Mouse (Mus musculus) lung, adult 2 months (tissue): ENCODE measurements around the gene Tle6. TPM values are rescaled to one million over a fixed set of nuclear protein-coding genes. Genes with fewer than 3 reads are reported as not detected.
A peak's percentile ranks its signal among the peaks of the same experiment; 100 is the strongest.

Source experiments
- DNase-seq: peaks from one replicate; pipeline ENCODE4 v3.0.0; 2022
- H3K4me1 ChIP-seq: fragments of 200-500 bp; 2 replicates; pipeline ENCODE4 v1.6.1; 2011; ENCODE audit warnings: low read length; ENCODE audit not compliant: control insufficient read depth, insufficient read depth
- H3K4me3 ChIP-seq: fragments of 200-500 bp; replicated peaks from 2 replicates; pipeline ENCODE3; 2011; ENCODE audit warnings: low read depth, mild to moderate bottlenecking, control low read depth, low read length; ENCODE audit errors: extremely low read depth
- CTCF ChIP-seq: fragments of 200-500 bp; IDR thresholded peaks from 2 replicates; pipeline ENCODE4 v1.5.1; 2011; ENCODE audit warnings: mild to moderate bottlenecking, low read length, control low read depth; ENCODE audit not compliant: insufficient read depth
- POLR2A ChIP-seq: fragments of 200-500 bp; IDR thresholded peaks from 2 replicates; pipeline ENCODE4 v1.6.1; 2011; ENCODE audit warnings: low read depth, mild to moderate bottlenecking, control low read depth, low read length, borderline replicate concordance; ENCODE audit errors: extremely low read depth
- WGBS: fragments of 180-500 bp; shearing (Covaris S2); methylation state at CpG from one replicate; pipeline ENCODE4 v1.1.7; 2018; 5-methylcytosine and 5-hydroxymethylcytosine counted together
- polyA plus RNA-seq: library from polyadenylated mRNA; depleted of rRNA; stranded (reverse); fragments of >200 nt; gene quantifications from 2 replicates; pipeline ENCODE4 v1.2.3, GENCODE M21; 2012

Tle6 gene
- polyA plus RNA-seq, 1 experiment = 41.6 TPM

- TF ChIP-seq CTCF = peak; percentile 93
- TF ChIP-seq POLR2A = no peak
- 15% methylated on average over 29 of the region's 29 CpGs for WGBS
- H3K4me1 ChIP-seq = peaks cover 14% of the 10 kb centered on the region
- peak overlapping the region; percentile 52 for H3K4me3 ChIP-seq
- DNase-seq = peak; percentile 86
Observed at GRCm38 (mm10) chr10:81604968-81605665, 4.2 kb upstream of the Tle6 start.

GRCm38 (mm10) chr10:81604019-81604967, 3.4 kb upstream of the Tle6 start:
- 69% methylated on average over 12 of the region's 12 CpGs for WGBS
- no peak for DNase-seq
- Histone ChIP-seq H3K4me3 (peak overlapping the region; percentile 52), H3K4me1 (peaks cover 14% of the 10 kb centered on the region)
- no peak for TF ChIP-seq CTCF
- no peak for TF ChIP-seq POLR2A

- 24% methylated on average over 4 of the region's 4 CpGs for WGBS
- peak; percentile 35 for DNase-seq
- Histone ChIP-seq H3K4me1 (peaks cover 14% of the 10 kb centered on the region), H3K4me3 (no peak overlapping the region)
- 0 out of 2 replicates have a peak, but pooled peaks have one; percentile 9 for TF ChIP-seq CTCF
- TF ChIP-seq POLR2A = no peak
Observed at GRCm38 (mm10) chr10:81602741-81603151, 1.9 kb upstream of the Tle6 start.

- peaks cover 14% of the 10 kb centered on the region for H3K4me1 ChIP-seq
- no peak for DNase-seq
- WGBS = 40% methylated on average over 7 of the region's 7 CpGs
- TF ChIP-seq CTCF = no peak
- TF ChIP-seq POLR2A = no peak
- peak overlapping the region; percentile 22 for H3K4me3 ChIP-seq
Observed at GRCm38 (mm10) chr10:81601396-81601905, 578 bp upstream of the Tle6 start.

GRCm38 (mm10) chr10:81600096-81600495, 777 bp downstream of the Tle6 start:
- Histone ChIP-seq H3K4me3 (no peak overlapping the region), H3K4me1 (peaks cover 12% of the 10 kb centered on the region)
- DNase-seq = no peak
- WGBS = 60% methylated on average over 10 of the region's 10 CpGs
- TF ChIP-seq CTCF (no peak), POLR2A (no peak)

- H3K4me3 ChIP-seq = no peak overlapping the region
- no peak for TF ChIP-seq CTCF
- TF ChIP-seq POLR2A = no peak
- no peak for DNase-seq
- WGBS = 77% methylated on average over 5 of the region's 5 CpGs
- peaks cover 9% of the 10 kb centered on the region for H3K4me1 ChIP-seq
Observed at GRCm38 (mm10) chr10:81599630-81600029, 1.2 kb downstream of the Tle6 start.

- 55% methylated on average over 6 of the region's 6 CpGs for WGBS
- peaks cover 8% of the 10 kb centered on the region for H3K4me1 ChIP-seq
- no peak for TF ChIP-seq CTCF
Observed at GRCm38 (mm10) chr10:81598871-81599270, 2.0 kb downstream of the Tle6 start.

GRCm38 (mm10) chr10:81598342-81598741, 2.5 kb downstream of the Tle6 start:
- no peak overlapping the region for H3K4me3 ChIP-seq
- TF ChIP-seq CTCF (no peak), POLR2A (no peak)
- peaks cover 8% of the 10 kb centered on the region for H3K4me1 ChIP-seq
- 55% methylated on average over 3 of the region's 3 CpGs for WGBS
- no peak for DNase-seq

More at GRCm38 (mm10) chr10:81598871-81599270, 2.0 kb downstream of the Tle6 start:
- no peak for DNase-seq
- no peak overlapping the region for H3K4me3 ChIP-seq

GRCm38 (mm10) chr10:81597137-81597950, 3.5 kb downstream of the Tle6 start:
- WGBS = 8% methylated on average over 12 of the region's 12 CpGs
- peak; percentile 54 for DNase-seq
- TF ChIP-seq POLR2A (0 out of 2 replicates have a peak, but pooled peaks have one; percentile 21), CTCF (no peak)
- Histone ChIP-seq H3K4me1 (peaks cover 8% of the 10 kb centered on the region), H3K4me3 (peak overlapping the region; percentile 45)
